Mouse (Mus musculus) MEL (cell line): ENCODE results near the gene Usp15. TPM values are rescaled to one million over a fixed set of nuclear protein-coding genes. Genes with fewer than 3 reads are reported as not detected.

Experiments used
- DNase-seq: peaks from one replicate; pipeline ENCODE4 v3.0.0; 2011; ENCODE audit warnings: low read depth, low spot score
- H3K27ac ChIP-seq: 2 replicates; pipeline ENCODE4 v1.5.1; 2012; ENCODE audit warnings: low read depth, mild to moderate bottlenecking, control low read depth, low read length, moderate library complexity; ENCODE audit not compliant: control insufficient read depth
- H3K27me3 ChIP-seq, 2 experiments: fragments of 150-350 bp in 1 of 2; sonication (generic) in 1 of 2; 2 replicates each; pipeline ENCODE4 v1.6.1; 2012; ENCODE audit warnings: low read length in 2 of 2, mild to moderate bottlenecking in 2 of 2, improper control_type of control experiment in 1 of 2, moderate library complexity in 1 of 2; ENCODE audit not compliant: insufficient read depth in 2 of 2, control insufficient read depth in 1 of 2
- H3K36me3 ChIP-seq, 2 experiments: 2 replicates each; pipeline ENCODE4 v1.6.1; 2012 to 2014; ENCODE audit warnings: low read length in 2 of 2, improper control_type of control experiment in 1 of 2, inconsistent platforms in 1 of 2, mild to moderate bottlenecking in 1 of 2; ENCODE audit not compliant: insufficient read depth in 2 of 2, control insufficient read depth in 1 of 2
- H3K4me1 ChIP-seq, 2 experiments: fragments of 150-350 bp in 1 of 2; sonication (generic) in 1 of 2; 2 replicates each; pipeline ENCODE4 v1.6.1; 2012; ENCODE audit warnings: low read length in 2 of 2, improper control_type of control experiment in 1 of 2, mild to moderate bottlenecking in 1 of 2; ENCODE audit not compliant: insufficient read depth in 2 of 2, control insufficient read depth in 1 of 2
- H3K4me3 ChIP-seq, 2 experiments: fragments of 150-350 bp in 1 of 2; sonication (generic) in 1 of 2; 2 replicates each; pipeline ENCODE4 v1.5.1; 2012; ENCODE audit warnings: low read depth in 2 of 2, low read length in 2 of 2, mild to moderate bottlenecking in 2 of 2, moderate library complexity in 2 of 2, control low read depth in 1 of 2, improper control_type of control experiment in 1 of 2; ENCODE audit not compliant: control insufficient read depth in 1 of 2, insufficient read depth in 1 of 2
- H3K79me2 ChIP-seq: 2 replicates; pipeline ENCODE4 v1.6.1; 2012; ENCODE audit warnings: mild to moderate bottlenecking, low read length, moderate library complexity; ENCODE audit not compliant: control insufficient read depth, poor library complexity, insufficient read depth
- H3K9ac ChIP-seq: 2 replicates; pipeline ENCODE4 v1.6.1; 2012; ENCODE audit warnings: low read depth, mild to moderate bottlenecking, control low read depth, low read length, moderate library complexity; ENCODE audit not compliant: control insufficient read depth, poor library complexity, severe bottlenecking
- H3K9me3 ChIP-seq: fragments of 150-350 bp; sonication (generic); replicated peaks from 2 replicates; pipeline ENCODE4 v1.6.1; 2012; ENCODE audit warnings: mild to moderate bottlenecking, low read length, improper control_type of control experiment, moderate library complexity; ENCODE audit not compliant: insufficient read depth
- CHD2 ChIP-seq: IDR thresholded peaks from 2 replicates; pipeline ENCODE4 v1.6.1; 2011; ENCODE audit warnings: low read length, improper control_type of control experiment
- CTCF ChIP-seq, 3 experiments: IDR thresholded peaks in 2 of 3; conservative IDR thresholded peaks in 1 of 3; 2 replicates each; pipeline ENCODE4 v1.5.1; 2011 to 2012; ENCODE audit warnings: low read length in 3 of 3, low read depth in 2 of 3, mild to moderate bottlenecking in 2 of 3, improper control_type of control experiment in 1 of 3, inconsistent platforms in 1 of 3, mixed read lengths in 1 of 3, moderate library complexity in 1 of 3; ENCODE audit not compliant: control insufficient read depth in 1 of 3, insufficient read depth in 1 of 3, poor library complexity in 1 of 3, severe bottlenecking in 1 of 3
- GABPA ChIP-seq: IDR thresholded peaks from 2 replicates; pipeline ENCODE4 v1.6.1; 2012; ENCODE audit warnings: low read depth, mild to moderate bottlenecking, inconsistent platforms, low read length, improper control_type of control experiment, moderate library complexity
- GATA1 ChIP-seq: IDR thresholded peaks from 2 replicates; pipeline ENCODE4 v1.6.1; 2011; ENCODE audit warnings: low read depth, low read length, improper control_type of control experiment
- HCFC1 ChIP-seq: IDR thresholded peaks from 2 replicates; pipeline ENCODE4 v1.6.1; 2012; ENCODE audit warnings: low read depth, mild to moderate bottlenecking, inconsistent platforms, low read length, improper control_type of control experiment, moderate library complexity
- KAT2A ChIP-seq: conservative IDR thresholded peaks from 2 replicates; pipeline ENCODE4 v1.6.1; 2012; ENCODE audit warnings: low read depth, low read length, improper control_type of control experiment, inconsistent platforms
- MAX ChIP-seq: IDR thresholded peaks from 2 replicates; pipeline ENCODE4 v1.6.1; 2011; ENCODE audit warnings: low read length, improper control_type of control experiment
- MAZ ChIP-seq: IDR thresholded peaks from 2 replicates; pipeline ENCODE4 v1.6.1; 2012; ENCODE audit warnings: low read depth, mild to moderate bottlenecking, inconsistent platforms, low read length, improper control_type of control experiment
- MYC ChIP-seq: IDR thresholded peaks from 2 replicates; pipeline ENCODE4 v1.6.1; 2011; ENCODE audit warnings: low read depth, mild to moderate bottlenecking, low read length, improper control_type of control experiment, moderate library complexity
- NELFE ChIP-seq: IDR thresholded peaks from 2 replicates; pipeline ENCODE4 v1.6.1; 2011; ENCODE audit warnings: low read depth, low read length, improper control_type of control experiment
- POLR2A ChIP-seq, 2 experiments: IDR thresholded peaks; 2 replicates each; pipeline ENCODE4 v1.6.1; 2011 to 2012; ENCODE audit warnings: low read length in 2 of 2, mild to moderate bottlenecking in 2 of 2, control low read depth in 1 of 2, improper control_type of control experiment in 1 of 2, low read depth in 1 of 2, moderate library complexity in 1 of 2; ENCODE audit not compliant: control insufficient read depth in 1 of 2, insufficient read depth in 1 of 2, poor library complexity in 1 of 2
- RAD21 ChIP-seq: IDR thresholded peaks from 2 replicates; pipeline ENCODE4 v1.6.1; 2011; ENCODE audit warnings: mild to moderate bottlenecking, low read depth, low read length, improper control_type of control experiment
- RCOR1 ChIP-seq: IDR thresholded peaks from 2 replicates; pipeline ENCODE4 v1.6.1; 2012; ENCODE audit warnings: low read depth, mild to moderate bottlenecking, inconsistent platforms, low read length, improper control_type of control experiment
- SIN3A ChIP-seq: IDR thresholded peaks from 2 replicates; pipeline ENCODE4 v1.6.1; 2012; ENCODE audit warnings: low read length, improper control_type of control experiment, inconsistent platforms
- TBP ChIP-seq: IDR thresholded peaks from 2 replicates; pipeline ENCODE4 v1.8.0; 2011; ENCODE audit warnings: low read depth, low read length, improper control_type of control experiment
- TCF12 ChIP-seq: IDR thresholded peaks from 2 replicates; pipeline ENCODE4 v1.6.1; 2014; ENCODE audit warnings: low read depth, mild to moderate bottlenecking, inconsistent platforms, low read length, improper control_type of control experiment, moderate library complexity
- UBTF ChIP-seq: IDR thresholded peaks from 2 replicates; pipeline ENCODE4 v1.6.1; 2012; ENCODE audit warnings: low read depth, mild to moderate bottlenecking, inconsistent platforms, low read length, improper control_type of control experiment, moderate library complexity, borderline replicate concordance; ENCODE audit not compliant: insufficient read depth
- USF2 ChIP-seq, 2 experiments: IDR thresholded peaks; 2 replicates each; pipeline ENCODE4 v1.6.1; 2011 to 2012; ENCODE audit warnings: improper control_type of control experiment in 2 of 2, low read length in 2 of 2, borderline replicate concordance in 1 of 2, inconsistent platforms in 1 of 2, low read depth in 1 of 2, mild to moderate bottlenecking in 1 of 2; ENCODE audit not compliant: insufficient read depth in 1 of 2
- ZC3H11A ChIP-seq: IDR thresholded peaks from 2 replicates; pipeline ENCODE4 v1.6.1; 2012; ENCODE audit warnings: low read depth, mild to moderate bottlenecking, inconsistent platforms, low read length, improper control_type of control experiment
- ZKSCAN1 ChIP-seq: IDR thresholded peaks from 2 replicates; pipeline ENCODE4 v1.6.1; 2012; ENCODE audit warnings: low read depth, mild to moderate bottlenecking, inconsistent platforms, low read length, improper control_type of control experiment, moderate library complexity
- ZMIZ1 ChIP-seq: IDR thresholded peaks from 2 replicates; pipeline ENCODE4 v1.6.1; 2012; ENCODE audit warnings: low read depth, mild to moderate bottlenecking, inconsistent platforms, low read length, improper control_type of control experiment, moderate library complexity
- ZNF384 ChIP-seq: IDR thresholded peaks from 2 replicates; pipeline ENCODE4 v1.6.1; 2012; ENCODE audit warnings: low read depth, mild to moderate bottlenecking, inconsistent platforms, low read length, improper control_type of control experiment
- polyA plus RNA-seq, 2 experiments: library from polyadenylated mRNA; stranded (reverse) in 1 of 2; unstranded in 1 of 2; fragments of >175 nt in 1 of 2; fragments of >200 nt in 1 of 2; gene quantifications; 2 replicates each; pipeline versions ENCODE4 v1.2.1 to v1.2.4; 2012; ENCODE audit warnings: low replicate concordance in 2 of 2, low read depth in 1 of 2; ENCODE audit not compliant: insufficient read length in 2 of 2, insufficient read depth in 1 of 2, missing spikeins in 1 of 2
- total RNA-seq: library from RNA; depleted of rRNA; stranded (reverse); fragments of 300-350 nt; gene quantifications from 2 replicates; pipeline ENCODE4 v1.2.3, GENCODE M21; 2012

Gene Usp15
- total and polyA plus RNA-seq, 3 experiments = 98.2 to 150 (median 117) TPM

GRCm38 (mm10) chr10:123153321-123153720, 43.5 kb downstream of the Usp15 start:
- peaks cover 0 to 34% of the 10 kb centered on the region in 2 experiments; a peak in 2 of 4 replicates for H3K36me3 ChIP-seq

DNA sequence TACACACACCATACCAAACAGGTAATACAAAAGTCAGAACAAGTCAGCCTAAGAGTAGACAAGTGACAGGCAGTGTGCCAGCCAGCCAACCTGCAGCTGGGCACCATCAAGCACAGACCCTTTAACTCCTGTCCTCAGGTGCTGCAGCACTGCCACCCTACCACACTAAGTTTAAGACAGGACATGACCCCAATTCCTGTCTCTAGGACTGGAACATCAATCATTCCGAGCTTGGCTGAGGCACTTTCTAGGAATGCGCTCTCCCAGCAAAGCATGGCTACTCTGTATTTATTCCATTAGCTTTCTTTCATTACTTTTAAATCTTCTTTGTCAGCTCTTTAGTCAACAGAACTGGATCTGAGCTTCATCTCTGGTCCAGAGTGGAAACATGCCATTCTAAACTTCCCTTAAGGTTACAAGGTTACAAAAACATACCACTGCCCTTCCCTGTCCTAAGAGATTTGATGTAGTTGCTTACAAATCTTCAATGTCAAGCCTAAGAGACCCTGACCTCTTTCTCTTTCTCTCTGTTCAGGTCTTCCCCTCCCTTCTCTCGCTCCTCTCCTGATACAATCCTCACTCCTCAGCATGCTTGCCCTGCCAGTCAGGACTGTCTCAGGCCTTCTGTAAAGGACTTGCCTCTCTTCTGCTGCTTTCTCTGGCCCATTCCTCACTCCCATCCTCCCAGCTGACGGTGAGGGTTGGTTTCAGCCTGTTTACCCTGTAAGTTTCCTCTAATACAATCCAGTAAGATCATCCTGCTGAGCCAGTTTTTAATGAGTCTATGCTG, 48.6 kb downstream of the Usp15 start:
- Histone ChIP-seq H3K79me2 (no peaks in the 10 kb centered on the region; the same call in 1 of the 2 replicates), H3K27me3 (no peaks in the 10 kb centered on the region), H3K4me3 (no peak overlapping the region), H3K36me3 (peaks cover 0 to 24% of the 10 kb centered on the region in 2 experiments; a peak in 2 of 4 replicates), H3K9me3 (no peaks in the 10 kb centered on the region), H3K4me1 (no peaks in the 10 kb centered on the region), H3K27ac (no peak overlapping the region), H3K9ac (no peak overlapping the region)
- no peak for DNase-seq
- TF ChIP-seq USF2 (IDR thresholded peaks at IDR 0.05; ENCODE audit: borderline replicate concordance in 1 of 2, insufficient read depth in 1 of 2, low read depth in 1 of 2, low read length in 2 of 2) (no peak), ZC3H11A (no peak), ZKSCAN1 (no peak), UBTF (no peak), ZNF384 (no peak), MAZ (no peak), RCOR1 (no peak)

More at GRCm38 (mm10) chr10:123153321-123153720, 43.5 kb downstream of the Usp15 start:
- Histone ChIP-seq H3K4me1 (no peaks in the 10 kb centered on the region), H3K9ac (no peak overlapping the region), H3K27ac (no peak overlapping the region), H3K9me3 (no peaks in the 10 kb centered on the region), H3K4me3 (no peak overlapping the region), H3K27me3 (no peaks in the 10 kb centered on the region), H3K79me2 (no peaks in the 10 kb centered on the region)
- no peak for TF ChIP-seq CTCF (IDR thresholded peaks at IDR 0.05 in 2 of 3, conservative IDR thresholded peaks at IDR 0.05 in 1 of 3; ENCODE audit: control insufficient read depth in 1 of 3, insufficient read depth in 1 of 3, low read depth in 2 of 3, low read length in 3 of 3, poor library complexity in 1 of 3, severe bottlenecking in 1 of 3)
- DNase-seq = no peak

- Histone ChIP-seq H3K4me3 (no peak overlapping the region), H3K27ac (no peak overlapping the region), H3K79me2 (no peaks in the 10 kb centered on the region; the same call in 1 of the 2 replicates), H3K36me3 (peaks cover 0 to 23% of the 10 kb centered on the region in 2 experiments; a peak in 2 of 4 replicates), H3K9me3 (no peaks in the 10 kb centered on the region), H3K9ac (no peak overlapping the region), H3K27me3 (no peaks in the 10 kb centered on the region), H3K4me1 (no peaks in the 10 kb centered on the region)
- no peak for DNase-seq
- TF ChIP-seq MAZ (no peak), ZC3H11A (no peak), SIN3A (no peak), TCF12 (no peak), RCOR1 (no peak), CHD2 (no peak), MYC (no peak), TBP (no peak), GABPA (no peak), NELFE (no peak), MAX (no peak), ZKSCAN1 (no peak), USF2 (IDR thresholded peaks at IDR 0.05; ENCODE audit: borderline replicate concordance in 1 of 2, insufficient read depth in 1 of 2, low read depth in 1 of 2, low read length in 2 of 2) (no peak), HCFC1 (no peak), GATA1 (no peak), POLR2A (IDR thresholded peaks at IDR 0.05; ENCODE audit: control insufficient read depth in 1 of 2, insufficient read depth in 1 of 2, low read depth in 1 of 2, low read length in 2 of 2, poor library complexity in 1 of 2) (no peak), ZMIZ1 (no peak), RAD21 (no peak), ZNF384 (no peak), KAT2A (no peak)
Observed at GRCm38 (mm10) chr10:123147180-123147579, 49.6 kb downstream of the Usp15 start.
